Mouse (Mus musculus): ENCODE results near the gene Mrpl36. TPM values are rescaled to one million over a fixed set of nuclear protein-coding genes. Genes with fewer than 3 reads are reported as not detected.

Gene Mrpl36
- polyA plus RNA-seq, 1 experiment from 2014 or later, result 110 TPM

GRCm38 (mm10) chr13:73347171-73347570 lies 18.9 kb downstream of the Mrpl36 start:
- H3K4me2 ChIP-seq, result no peak overlapping the region
- ATAC-seq (ENCODE audit: insufficient number of reproducible peaks, insufficient read depth, low FRiP score, low TSS enrichment, low read depth), result no peak
- no peaks in the 10 kb centered on the region; the same call in 1 of the 2 replicates for H3K27me3 ChIP-seq
- no peak overlapping the region for H3K4me3 ChIP-seq (replicated peaks)
- H3K36me3 ChIP-seq, result no peaks in the 10 kb centered on the region
- 66% methylated on average over 3 of the region's 3 CpGs for WGBS
- no peaks in the 10 kb centered on the region for H3K9me3 ChIP-seq
- H3K9ac ChIP-seq (replicated peaks), result no peak overlapping the region
- no peaks in the 10 kb centered on the region for H3K4me1 ChIP-seq (replicated peaks)
- H3K27ac ChIP-seq, result no peak overlapping the region

DNA sequence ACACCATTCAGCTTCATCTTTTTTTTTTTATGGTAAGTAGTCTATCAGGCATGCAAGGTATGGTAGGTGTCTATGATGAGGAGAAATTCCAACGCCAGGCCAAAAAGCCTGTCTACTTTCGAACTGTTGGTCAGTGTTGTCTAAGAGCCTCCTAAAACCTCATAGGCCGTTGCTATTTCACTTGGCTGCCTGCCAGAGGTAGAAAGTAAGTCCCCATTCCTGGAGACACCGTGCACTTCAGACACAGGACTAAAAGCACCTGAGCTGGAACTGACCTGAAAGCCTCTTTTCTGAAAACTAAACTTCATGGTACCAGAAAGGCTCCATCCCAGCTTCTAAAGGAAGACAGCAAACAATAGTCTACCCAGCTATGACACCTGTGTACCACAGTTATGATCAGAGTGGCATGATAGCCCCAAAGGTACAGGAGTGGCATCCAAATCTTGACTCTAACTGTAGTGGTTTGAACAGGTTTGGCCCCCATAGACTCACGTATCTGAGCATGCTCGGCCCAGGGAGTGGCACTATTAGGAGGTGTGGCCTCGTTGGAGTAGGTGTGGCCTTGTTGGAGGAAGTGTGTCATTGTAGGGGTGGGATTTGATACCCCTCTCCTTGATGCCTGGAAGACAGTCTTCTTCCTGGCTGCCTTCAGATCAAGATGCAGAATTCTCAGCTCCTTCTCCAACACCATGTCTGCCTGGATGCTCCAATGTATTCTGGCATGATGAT lies 19.8 kb downstream of the Mrpl36 start:
- no peaks in the 10 kb centered on the region for H3K36me3 ChIP-seq
- 78% methylated on average over 7 of the region's 7 CpGs for WGBS
- no peaks in the 10 kb centered on the region for H3K4me1 ChIP-seq (replicated peaks)
- no peak overlapping the region for H3K4me2 ChIP-seq
- H3K4me3 ChIP-seq (replicated peaks), result no peak overlapping the region
- H3K9me3 ChIP-seq, result no peaks in the 10 kb centered on the region
- H3K9ac ChIP-seq (replicated peaks), result no peak overlapping the region
- no peak for ATAC-seq (ENCODE audit: insufficient number of reproducible peaks, insufficient read depth, low FRiP score, low TSS enrichment, low read depth)
- H3K27ac ChIP-seq, result no peak overlapping the region
- H3K27me3 ChIP-seq, result peaks cover 2% of the 10 kb centered on the region; the same call in 1 of the 2 replicates

DNA sequence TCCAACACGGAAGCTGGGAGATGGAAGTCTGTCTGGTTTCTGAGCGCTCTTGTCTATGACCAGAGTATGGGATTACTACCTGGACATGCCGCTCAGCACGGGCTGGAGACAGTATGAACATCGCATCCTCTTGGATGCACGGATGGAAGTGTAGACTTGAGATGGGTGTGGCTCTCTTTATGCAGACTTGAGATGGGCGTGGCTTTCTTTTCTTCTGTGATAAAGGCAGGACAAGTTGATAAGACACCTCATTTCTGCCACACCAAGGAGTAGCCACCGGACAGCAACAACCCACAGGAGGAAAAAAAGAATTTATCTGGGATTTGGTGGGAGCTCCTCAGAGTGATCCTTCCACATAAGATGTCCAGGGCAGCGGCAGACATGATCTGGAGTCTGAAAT lies 22.4 kb downstream of the Mrpl36 start:
- Histone ChIP-seq H3K9me3 (no peaks in the 10 kb centered on the region), H3K4me3 (replicated peaks) (no peak overlapping the region), H3K9ac (replicated peaks) (no peak overlapping the region), H3K27ac (no peak overlapping the region), H3K4me2 (no peak overlapping the region), H3K36me3 (no peaks in the 10 kb centered on the region), H3K27me3 (0 out of 2 replicates have a peak, but pooled peaks cover 7% of the 10 kb centered on the region), H3K4me1 (replicated peaks) (no peaks in the 10 kb centered on the region)
- no peak for ATAC-seq (ENCODE audit: insufficient number of reproducible peaks, insufficient read depth, low FRiP score, low TSS enrichment, low read depth)
- WGBS, result 89% methylated on average over 9 of the region's 9 CpGs

DNA sequence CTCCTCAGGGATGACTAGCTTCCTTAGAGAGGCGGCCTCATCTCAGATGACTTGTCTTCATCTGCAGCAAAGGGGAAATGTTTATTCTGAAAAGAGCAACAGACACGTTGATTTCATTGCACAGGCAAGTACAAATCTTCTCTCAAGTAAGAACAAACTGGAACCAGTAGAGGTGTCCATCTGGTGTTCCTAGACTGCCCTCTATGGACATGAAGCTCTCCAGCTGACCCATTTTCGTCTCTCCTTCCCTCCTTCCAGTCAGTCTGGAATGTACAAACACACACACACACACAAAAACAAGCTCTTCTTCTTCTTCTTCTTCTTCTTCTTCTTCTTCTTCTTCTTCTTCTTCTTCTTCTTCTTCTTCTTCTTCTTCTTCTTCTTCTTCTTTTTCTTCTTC lies 23.6 kb downstream of the Mrpl36 start:
- Histone ChIP-seq H3K9me3 (no peaks in the 10 kb centered on the region), H3K27me3 (0 out of 2 replicates have a peak, but pooled peaks cover 7% of the 10 kb centered on the region), H3K27ac (no peak overlapping the region), H3K36me3 (no peaks in the 10 kb centered on the region), H3K4me2 (no peak overlapping the region), H3K9ac (replicated peaks) (no peak overlapping the region), H3K4me3 (replicated peaks) (no peak overlapping the region), H3K4me1 (replicated peaks) (no peaks in the 10 kb centered on the region)
- WGBS, result 68% methylated on average over 3 of the region's 3 CpGs
- no peak for ATAC-seq (ENCODE audit: insufficient number of reproducible peaks, insufficient read depth, low FRiP score, low TSS enrichment, low read depth)

DNA sequence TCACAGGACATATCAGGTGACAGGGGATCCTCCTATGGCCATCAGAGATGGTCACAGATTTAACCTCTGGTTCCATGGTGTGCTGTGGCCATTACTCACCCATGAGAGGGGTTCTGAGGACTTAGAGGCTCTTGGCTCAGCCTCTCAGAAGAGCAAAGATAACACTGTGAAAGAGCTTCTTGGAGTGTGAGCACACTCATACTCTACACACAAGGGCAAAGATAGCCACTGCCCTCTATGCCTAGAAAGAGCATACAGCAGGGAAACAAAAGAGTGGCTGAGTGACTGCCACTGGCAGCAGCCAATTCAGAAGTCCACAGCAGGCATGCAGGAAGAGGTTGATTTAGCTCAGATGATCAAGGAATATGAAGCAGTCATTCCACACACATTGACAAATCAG lies 24.2 kb downstream of the Mrpl36 start:
- Histone ChIP-seq H3K36me3 (no peaks in the 10 kb centered on the region), H3K27ac (no peak overlapping the region), H3K27me3 (0 out of 2 replicates have a peak, but pooled peaks cover 7% of the 10 kb centered on the region), H3K9me3 (no peaks in the 10 kb centered on the region), H3K4me1 (replicated peaks) (no peaks in the 10 kb centered on the region), H3K9ac (replicated peaks) (no peak overlapping the region), H3K4me3 (replicated peaks) (no peak overlapping the region), H3K4me2 (no peak overlapping the region)
- no peak for ATAC-seq (ENCODE audit: insufficient number of reproducible peaks, insufficient read depth, low FRiP score, low TSS enrichment, low read depth)

DNA sequence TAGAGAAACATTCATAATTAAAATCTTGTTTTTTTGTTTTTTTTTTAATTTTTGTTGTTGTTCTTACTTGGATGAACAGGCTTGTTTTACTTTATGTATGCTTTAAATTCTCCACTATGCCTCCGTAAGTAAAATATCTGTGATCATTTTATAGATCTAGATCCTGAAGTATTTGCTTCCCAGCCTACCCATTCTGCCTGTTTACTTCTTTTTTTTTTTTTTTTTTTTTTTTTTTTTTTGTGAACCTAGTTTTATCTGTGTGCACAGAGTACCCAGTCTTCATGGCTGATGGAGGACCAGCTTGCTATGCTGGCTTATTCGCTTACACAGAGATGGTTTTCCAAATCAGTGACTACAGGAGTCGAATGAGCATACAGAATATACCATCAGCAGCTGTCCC lies 28.8 kb downstream of the Mrpl36 start:
- Histone ChIP-seq H3K4me3 (replicated peaks) (no peak overlapping the region), H3K27ac (no peak overlapping the region), H3K27me3 (0 out of 2 replicates have a peak, but pooled peaks cover 7% of the 10 kb centered on the region), H3K4me1 (replicated peaks) (no peaks in the 10 kb centered on the region), H3K9me3 (no peaks in the 10 kb centered on the region), H3K36me3 (no peaks in the 10 kb centered on the region), H3K4me2 (no peak overlapping the region), H3K9ac (replicated peaks) (no peak overlapping the region)
- ATAC-seq (ENCODE audit: insufficient number of reproducible peaks, insufficient read depth, low FRiP score, low TSS enrichment, low read depth), result no peak
- WGBS, result 83% methylated on average over 3 of the region's 3 CpGs

DNA sequence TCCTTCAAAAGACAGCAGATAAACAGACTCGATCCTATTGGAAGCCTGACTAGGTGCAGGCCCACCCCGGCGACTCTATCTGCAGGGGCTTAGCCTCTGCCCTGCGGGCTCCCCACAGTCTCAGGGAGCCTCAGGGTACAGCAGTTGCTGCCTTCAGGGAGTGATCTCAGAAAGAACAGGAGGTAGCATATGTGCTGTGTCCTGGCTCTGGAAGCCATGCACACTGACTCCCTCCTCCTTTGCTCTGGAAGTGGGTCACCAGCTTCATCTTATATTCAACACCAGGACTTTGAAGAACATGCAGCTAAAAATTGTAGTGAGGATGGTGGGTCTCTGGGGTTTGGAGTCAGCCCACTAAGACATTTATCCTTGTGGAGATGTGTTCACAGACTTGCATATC lies 45.1 kb downstream of the Mrpl36 start:
- Histone ChIP-seq H3K4me3 (replicated peaks) (no peak overlapping the region), H3K9ac (replicated peaks) (no peak overlapping the region), H3K27me3 (no peaks in the 10 kb centered on the region), H3K36me3 (no peaks in the 10 kb centered on the region), H3K9me3 (no peaks in the 10 kb centered on the region), H3K4me1 (replicated peaks) (no peaks in the 10 kb centered on the region), H3K4me2 (no peak overlapping the region), H3K27ac (no peak overlapping the region)
- 86% methylated on average over 4 of the region's 4 CpGs for WGBS
- ATAC-seq (ENCODE audit: insufficient number of reproducible peaks, insufficient read depth, low FRiP score, low TSS enrichment, low read depth), result no peak

- no peak overlapping the region for H3K9ac ChIP-seq (replicated peaks)
- 71% methylated on average over 2 of the region's 2 CpGs for WGBS
Observed at GRCm38 (mm10) chr13:73374612-73375011, 46.3 kb downstream of the Mrpl36 start.

DNA sequence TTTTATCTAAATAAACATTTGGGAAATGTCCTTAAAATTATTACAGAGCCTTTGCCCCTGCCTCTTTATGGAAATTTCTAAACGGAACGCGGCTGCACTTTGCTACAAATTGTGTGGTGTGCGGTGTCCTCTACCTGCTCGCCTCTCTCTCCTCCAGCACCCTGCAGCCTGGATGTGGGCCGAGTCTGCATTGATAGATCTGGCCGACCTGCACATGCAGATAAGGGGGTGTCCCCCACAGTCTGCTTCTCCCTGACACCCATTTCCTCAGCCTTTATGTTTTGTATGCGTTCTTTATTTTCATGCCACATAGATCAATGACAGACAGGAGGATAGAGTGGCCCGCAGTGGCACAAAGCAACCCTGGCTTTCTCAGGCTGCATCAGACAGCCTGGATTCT lies 49.3 kb downstream of the Mrpl36 start:
- no peak overlapping the region for H3K9ac ChIP-seq (replicated peaks)
- H3K27me3 ChIP-seq, result no peaks in the 10 kb centered on the region
- no peaks in the 10 kb centered on the region for H3K4me1 ChIP-seq (replicated peaks)
- no peak for ATAC-seq (ENCODE audit: insufficient number of reproducible peaks, insufficient read depth, low FRiP score, low TSS enrichment, low read depth)
- H3K4me2 ChIP-seq, result no peak overlapping the region
- no peaks in the 10 kb centered on the region for H3K9me3 ChIP-seq
- no peak overlapping the region for H3K27ac ChIP-seq
- no peaks in the 10 kb centered on the region for H3K36me3 ChIP-seq
- no peak overlapping the region for H3K4me3 ChIP-seq (replicated peaks)
- WGBS, result 85% methylated on average over 9 of the region's 9 CpGs

More at GRCm38 (mm10) chr13:73374612-73375011, 46.3 kb downstream of the Mrpl36 start:
- Histone ChIP-seq H3K27me3 (no peaks in the 10 kb centered on the region), H3K36me3 (no peaks in the 10 kb centered on the region), H3K4me3 (replicated peaks) (no peak overlapping the region), H3K4me1 (replicated peaks) (no peaks in the 10 kb centered on the region), H3K4me2 (no peak overlapping the region), H3K27ac (no peak overlapping the region), H3K9me3 (no peaks in the 10 kb centered on the region)
- ATAC-seq (ENCODE audit: insufficient number of reproducible peaks, insufficient read depth, low FRiP score, low TSS enrichment, low read depth), result no peak

Other genes starting within 250 kb of the Mrpl36 start
- gene Irx4, start 68.0 kb upstream of the Mrpl36 start, polyA plus RNA-seq (2016; fragmentation: Nextera tagmentation; extraction: Ambion mirVana), result 5.8 and 7.3 TPM in 2 replicates
- 357 and 378 TPM in 2 replicates for gene Ndufs6, start within 50 bp of the Mrpl36 start, polyA plus RNA-seq (2016; fragmentation: Nextera tagmentation; extraction: Ambion mirVana)
- gene Lpcat1, start 138.7 kb downstream of the Mrpl36 start, polyA plus RNA-seq (2016; fragmentation: Nextera tagmentation; extraction: Ambion mirVana), result 61.2 and 61.7 TPM in 2 replicates
- gene Slc6a3, start 208.2 kb downstream of the Mrpl36 start, polyA plus RNA-seq (2016; fragmentation: Nextera tagmentation; extraction: Ambion mirVana), result 0.10 and 0.15 TPM in 2 replicates

All from limb, embryonic 12.5 days (tissue).